Mouse (Mus musculus) neural tube, embryonic 15.5 days (tissue): ENCODE measurements at regions not wholly inside any gene's neighbourhood (a gene's known extent, or its start where the extent isn't known, plus 50 kb on each side); places are given as distances from the start of the nearest gene placed in this dataset.

Experiments used
- ATAC-seq: fragments of 200-750 bp; cut with Nextera tagmentation; 2 replicates; pipeline ENCODE4 v1.8.0; 2017; ENCODE audit warnings: mild to moderate bottlenecking, moderate TSS enrichment, moderate library complexity; ENCODE audit not compliant: low FRiP score
- H3K27ac ChIP-seq: fragments of 300-500 bp; sonication (generic); replicated peaks from 2 replicates; pipeline ENCODE4 v1.5.1; 2015; ENCODE audit warnings: mild to moderate bottlenecking, inconsistent platforms
- H3K27me3 ChIP-seq: fragments of 300-500 bp; sonication (generic); replicated peaks from 2 replicates; pipeline ENCODE4 v1.6.1; 2015; ENCODE audit warnings: inconsistent platforms
- H3K36me3 ChIP-seq: fragments of 300-500 bp; sonication (generic); 2 replicates; pipeline ENCODE4 v1.6.1; 2015; ENCODE audit warnings: inconsistent platforms
- H3K4me1 ChIP-seq: fragments of 300-500 bp; sonication (generic); 2 replicates; pipeline ENCODE4 v1.6.1; 2015; ENCODE audit warnings: inconsistent platforms
- H3K4me2 ChIP-seq: fragments of 300-500 bp; sonication (generic); 2 replicates; pipeline ENCODE4 v1.6.1; 2015; ENCODE audit warnings: inconsistent platforms, mild to moderate bottlenecking, moderate library complexity
- H3K4me3 ChIP-seq: fragments of 300-500 bp; sonication (generic); replicated peaks from 2 replicates; pipeline ENCODE4 v1.5.1; 2015; ENCODE audit warnings: mild to moderate bottlenecking, inconsistent platforms
- H3K9ac ChIP-seq: fragments of 300-500 bp; sonication (generic); replicated peaks from 2 replicates; pipeline ENCODE4 v1.6.1; 2015; ENCODE audit warnings: mild to moderate bottlenecking, inconsistent platforms
- H3K9me3 ChIP-seq: fragments of 300-500 bp; sonication (generic); replicated peaks from 2 replicates; pipeline ENCODE4 v1.6.1; 2016; ENCODE audit warnings: inconsistent platforms
- WGBS: fragments of 180-500 bp; shearing (Covaris S2); methylation state at CpG from one replicate; pipeline ENCODE4 v1.1.7; 2015; ENCODE audit warnings: mixed read lengths; 5-methylcytosine and 5-hydroxymethylcytosine counted together

DNA sequence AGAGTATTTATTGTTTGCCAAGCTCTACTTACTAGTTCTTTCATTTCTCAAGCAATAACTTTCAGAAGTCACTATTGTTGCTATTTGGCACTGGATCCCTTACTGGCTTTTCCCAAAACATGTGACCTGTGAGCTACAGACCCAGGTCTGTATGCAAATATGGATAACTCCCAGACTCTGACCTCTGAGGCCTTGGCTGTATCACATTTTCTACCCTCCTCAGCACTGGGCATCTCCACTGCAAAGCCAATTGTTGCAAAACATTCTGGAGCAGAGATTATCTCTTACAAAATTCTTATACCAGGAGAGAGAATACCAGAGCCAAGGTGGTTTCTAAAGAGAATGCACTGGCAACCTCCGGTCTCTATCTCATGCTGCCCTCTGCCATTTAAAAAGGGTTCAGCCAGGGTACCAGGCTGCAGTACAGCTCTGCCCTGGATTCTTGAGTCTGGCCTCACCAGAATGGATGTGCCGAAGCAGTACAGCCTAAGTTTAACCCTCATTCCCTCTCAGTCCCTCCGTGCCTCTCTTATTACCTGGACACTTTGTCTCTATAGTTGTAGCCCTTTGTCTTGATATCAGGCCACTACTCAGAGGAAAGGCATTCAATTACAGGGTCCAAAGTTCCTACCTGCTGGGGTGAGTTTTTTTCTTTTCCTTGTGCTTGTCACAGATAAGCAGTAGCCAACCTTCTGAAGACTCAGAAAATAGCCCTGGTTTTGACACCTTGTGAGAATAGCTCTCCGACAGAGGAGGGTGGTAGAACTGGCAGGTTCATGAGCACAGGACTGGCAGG lies 101.2 kb upstream of the Vwc2 start:
- Histone ChIP-seq H3K27ac (no peak overlapping the region), H3K36me3 (no peaks in the 10 kb centered on the region), H3K4me3 (no peak overlapping the region), H3K27me3 (no peaks in the 10 kb centered on the region), H3K4me2 (no peak overlapping the region), H3K9me3 (no peaks in the 10 kb centered on the region), H3K4me1 (peaks cover 3% of the 10 kb centered on the region; the same call in 1 of the 2 replicates), H3K9ac (no peak overlapping the region)
- WGBS = 92% methylated on average over 4 of the region's 4 CpGs
- ATAC-seq = no peak

DNA sequence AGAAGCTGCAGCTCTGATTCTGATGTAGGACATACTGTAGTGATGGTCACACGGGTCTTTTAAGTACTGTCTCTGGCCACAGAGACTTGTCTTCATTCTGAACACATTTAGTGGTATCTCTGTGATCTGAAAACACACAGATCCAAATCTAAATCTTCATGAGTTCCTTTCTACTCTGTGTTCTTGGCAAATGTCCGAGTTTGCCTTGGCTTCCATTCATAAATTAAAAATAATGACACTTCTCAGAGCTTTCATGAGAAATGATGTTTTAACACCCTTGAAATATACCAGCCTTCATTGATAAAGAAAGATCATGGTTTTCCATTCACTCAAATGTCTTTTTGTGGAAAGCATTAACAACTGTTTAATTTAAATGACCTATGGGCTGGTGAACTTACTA lies 100.4 kb upstream of the Vwc2 start:
- no peak for ATAC-seq
- Histone ChIP-seq H3K27ac (no peak overlapping the region; the same call in 1 of the 2 replicates), H3K9ac (no peak overlapping the region), H3K36me3 (no peaks in the 10 kb centered on the region), H3K27me3 (no peaks in the 10 kb centered on the region), H3K4me2 (no peak overlapping the region), H3K9me3 (no peaks in the 10 kb centered on the region), H3K4me3 (no peak overlapping the region), H3K4me1 (peaks cover 3% of the 10 kb centered on the region; the same call in 1 of the 2 replicates)
- WGBS = 70% methylated on average over 2 of the region's 2 CpGs

- 19% methylated on average over 1 of the region's 1 CpGs for WGBS
- H3K4me2 ChIP-seq = no peak overlapping the region
- ATAC-seq = peak; percentile 93
- H3K9ac ChIP-seq = no peak overlapping the region
- H3K4me1 ChIP-seq = peaks cover 3% of the 10 kb centered on the region; the same call in 1 of the 2 replicates
- H3K36me3 ChIP-seq = no peaks in the 10 kb centered on the region
- H3K27ac ChIP-seq = peak overlapping the region; percentile 38
- no peaks in the 10 kb centered on the region for H3K27me3 ChIP-seq
- no peaks in the 10 kb centered on the region for H3K9me3 ChIP-seq
- H3K4me3 ChIP-seq = no peak overlapping the region
Observed at GRCm38 (mm10) chr11:11014088-11014487, 99.9 kb upstream of the Vwc2 start.

GRCm38 (mm10) chr11:11014538-11014937 lies 99.5 kb upstream of the Vwc2 start:
- H3K9ac ChIP-seq = no peak overlapping the region
- no peaks in the 10 kb centered on the region for H3K36me3 ChIP-seq
- H3K4me1 ChIP-seq = peaks cover 3% of the 10 kb centered on the region; the same call in 1 of the 2 replicates
- H3K4me2 ChIP-seq = no peak overlapping the region
- no peak overlapping the region for H3K4me3 ChIP-seq
- WGBS = 30% methylated on average over 2 of the region's 2 CpGs
- no peaks in the 10 kb centered on the region for H3K27me3 ChIP-seq
- no peaks in the 10 kb centered on the region for H3K9me3 ChIP-seq
- no peak overlapping the region for H3K27ac ChIP-seq
- ATAC-seq = peak; percentile 87; the same call in 1 of the 2 replicates

GRCm38 (mm10) chr11:11028849-11029248 lies 85.2 kb upstream of the Vwc2 start:
- no peaks in the 10 kb centered on the region for H3K27me3 ChIP-seq
- no peaks in the 10 kb centered on the region for H3K36me3 ChIP-seq
- ATAC-seq = no peak
- no peaks in the 10 kb centered on the region for H3K9me3 ChIP-seq
- no peak overlapping the region for H3K4me3 ChIP-seq
- no peak overlapping the region for H3K9ac ChIP-seq
- H3K4me1 ChIP-seq = no peaks in the 10 kb centered on the region
- no peak overlapping the region for H3K27ac ChIP-seq
- no peak overlapping the region for H3K4me2 ChIP-seq
